Mouse (Mus musculus): ENCODE measurements around the gene Tmem63a. TPM values are rescaled to one million over a fixed set of nuclear protein-coding genes. Genes with fewer than 3 reads are reported as not detected.
A peak's percentile ranks its signal among the peaks of the same experiment; 100 is the strongest.

Gene Tmem63a
- polyA plus RNA-seq, 1 experiment = 64.1 TPM

DNA sequence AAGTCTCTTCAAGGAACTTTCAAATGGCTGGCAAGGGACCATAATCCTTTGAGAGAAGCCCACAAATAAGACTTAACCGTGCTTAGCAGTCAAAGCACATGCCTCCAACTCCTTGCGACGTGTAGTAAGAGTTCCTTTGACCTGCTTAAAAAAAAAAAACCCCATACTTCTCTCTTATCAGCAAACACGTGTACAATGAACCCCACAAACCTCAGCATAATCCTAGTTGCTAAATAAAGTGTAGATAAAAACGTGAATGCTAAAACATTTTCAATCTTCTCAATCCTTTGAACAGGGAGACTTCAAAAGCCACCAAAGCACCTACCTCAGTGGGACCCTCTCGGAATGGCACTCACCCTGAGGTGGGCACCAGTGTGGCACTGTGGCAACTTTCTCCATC lies 71.3 kb downstream of the Tmem63a start:
- H3K27ac ChIP-seq (ENCODE audit: insufficient read depth, low read length) = no peak overlapping the region
- no peak overlapping the region for H3K4me3 ChIP-seq (ENCODE audit: insufficient read depth, low read length)
- H3K4me1 ChIP-seq (ENCODE audit: control insufficient read depth, insufficient read depth, low read length) = peaks cover 2% of the 10 kb centered on the region; the same call in 1 of the 2 replicates
- TF ChIP-seq CTCF (IDR thresholded peaks at IDR 0.05; ENCODE audit: extremely low read depth, insufficient read depth, low read length) = no peak
- no peak for TF ChIP-seq POLR2A (IDR thresholded peaks at IDR 0.05; ENCODE audit: extremely low read depth, insufficient read depth, low read length)

DNA sequence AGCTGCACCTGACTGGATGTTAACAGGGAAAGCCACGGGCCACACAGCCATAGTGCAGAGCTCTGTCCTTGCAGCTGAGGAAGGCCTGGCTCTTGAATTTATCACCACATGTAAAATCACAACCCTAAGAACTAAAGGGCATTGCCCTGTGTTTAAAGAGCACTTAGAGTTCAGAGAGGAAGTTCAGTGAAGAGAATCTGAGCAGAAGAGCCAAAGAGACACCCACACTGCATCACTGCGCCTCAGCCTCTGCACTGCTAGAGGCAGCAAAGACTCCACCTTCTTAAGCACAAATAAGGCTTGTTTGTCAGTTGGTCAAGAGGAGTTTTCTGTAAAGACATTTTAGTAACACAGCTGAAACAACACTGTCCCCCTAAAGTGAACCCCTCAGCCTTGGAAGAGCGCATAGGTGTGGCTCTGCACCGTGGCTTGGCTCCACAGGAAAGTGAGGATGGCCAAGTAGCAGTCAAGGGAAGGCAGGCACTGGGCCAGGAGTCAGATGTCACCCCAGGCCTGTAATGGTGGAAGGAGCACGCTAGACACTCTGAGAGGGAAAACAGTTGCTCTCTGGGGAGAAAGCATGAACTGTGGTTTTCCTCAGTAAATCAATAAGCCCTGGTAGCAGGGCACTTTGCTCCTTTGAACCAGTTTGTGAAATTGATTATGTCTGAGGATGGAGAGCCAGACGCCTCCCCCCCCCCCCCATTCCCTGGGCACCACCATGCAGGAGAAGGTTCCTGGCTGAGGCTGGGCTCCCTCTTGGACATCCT lies 72.8 kb downstream of the Tmem63a start:
- Histone ChIP-seq H3K4me1 (ENCODE audit: control insufficient read depth, insufficient read depth, low read length) (peaks cover 2% of the 10 kb centered on the region; the same call in 1 of the 2 replicates), H3K27ac (ENCODE audit: insufficient read depth, low read length) (no peak overlapping the region), H3K4me3 (ENCODE audit: insufficient read depth, low read length) (no peak overlapping the region)
- TF ChIP-seq CTCF (IDR thresholded peaks at IDR 0.05; ENCODE audit: extremely low read depth, insufficient read depth, low read length) = no peak
- TF ChIP-seq POLR2A (IDR thresholded peaks at IDR 0.05; ENCODE audit: extremely low read depth, insufficient read depth, low read length) = no peak

DNA sequence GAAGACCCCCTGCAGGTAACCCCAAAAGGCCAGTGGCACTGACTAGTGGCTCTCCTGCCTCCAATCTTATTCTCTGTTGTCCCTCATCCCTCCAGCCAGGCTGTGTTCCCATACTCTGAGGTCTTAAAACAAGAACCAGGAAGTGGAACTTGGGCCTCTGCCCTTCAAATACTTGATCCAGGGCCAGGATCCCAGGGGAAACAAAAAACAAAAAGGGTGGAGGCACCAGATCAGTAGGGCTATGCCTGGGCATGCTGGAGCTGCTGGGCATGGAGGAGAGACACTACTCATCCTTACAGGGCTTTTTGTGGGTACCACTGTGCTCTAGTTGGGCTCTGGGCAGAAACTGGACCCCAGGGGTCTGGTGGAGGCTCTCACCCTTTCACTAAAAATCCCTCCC lies 73.4 kb downstream of the Tmem63a start:
- no peak for TF ChIP-seq POLR2A (IDR thresholded peaks at IDR 0.05; ENCODE audit: extremely low read depth, insufficient read depth, low read length)
- no peak for TF ChIP-seq CTCF (IDR thresholded peaks at IDR 0.05; ENCODE audit: extremely low read depth, insufficient read depth, low read length)
- H3K4me3 ChIP-seq (ENCODE audit: insufficient read depth, low read length) = no peak overlapping the region

GRCm38 (mm10) chr1:181016045-181016444 lies 73.9 kb downstream of the Tmem63a start:
- peaks cover 2% of the 10 kb centered on the region; the same call in 1 of the 2 replicates for H3K4me1 ChIP-seq (ENCODE audit: control insufficient read depth, insufficient read depth, low read length)
- no peak overlapping the region; the same call in 1 of the 2 replicates for H3K4me3 ChIP-seq (ENCODE audit: insufficient read depth, low read length)
- TF ChIP-seq CTCF (IDR thresholded peaks at IDR 0.05; ENCODE audit: extremely low read depth, insufficient read depth, low read length) = no peak
- TF ChIP-seq POLR2A (IDR thresholded peaks at IDR 0.05; ENCODE audit: extremely low read depth, insufficient read depth, low read length) = no peak
- peak overlapping the region; percentile 91 for H3K27ac ChIP-seq (ENCODE audit: insufficient read depth, low read length)

More for the DNA sequence above, 73.4 kb downstream of the Tmem63a start:
- Histone ChIP-seq H3K4me1 (ENCODE audit: control insufficient read depth, insufficient read depth, low read length) (peaks cover 2% of the 10 kb centered on the region; the same call in 1 of the 2 replicates), H3K27ac (ENCODE audit: insufficient read depth, low read length) (peak overlapping the region; percentile 91)

DNA sequence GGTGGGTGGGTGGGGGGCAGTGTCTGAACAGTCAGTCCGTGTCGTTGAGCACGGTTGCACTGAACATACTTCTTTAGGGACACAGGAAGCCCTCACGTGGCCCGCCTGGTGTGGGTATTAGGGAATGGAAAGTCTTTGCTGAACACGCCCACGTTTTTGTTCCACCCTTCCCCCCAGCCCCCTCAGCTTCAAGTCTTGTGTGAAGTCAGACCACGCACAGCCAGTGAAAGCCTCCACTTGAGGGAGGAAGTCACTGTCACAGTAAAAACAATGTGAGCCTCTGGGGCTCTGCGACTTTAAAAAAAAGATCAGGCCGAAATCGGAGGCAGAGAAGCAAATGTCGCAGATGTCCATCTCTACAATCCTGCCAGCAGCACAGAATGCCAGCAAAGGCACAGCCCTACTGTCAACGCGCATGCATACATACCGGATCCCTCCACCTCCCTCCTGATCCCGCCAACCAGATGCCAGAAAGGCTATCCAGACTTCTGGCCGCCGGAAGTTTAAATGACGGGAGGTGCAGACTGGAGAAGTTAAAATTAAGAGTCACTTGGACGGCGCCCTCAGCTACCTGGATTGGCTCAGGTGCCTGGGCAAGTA lies 74.5 kb downstream of the Tmem63a start:
- peaks cover 2% of the 10 kb centered on the region; the same call in 1 of the 2 replicates for H3K4me1 ChIP-seq (ENCODE audit: control insufficient read depth, insufficient read depth, low read length)
- no peak overlapping the region for H3K27ac ChIP-seq (ENCODE audit: insufficient read depth, low read length)
- peak overlapping the region; percentile 46 for H3K4me3 ChIP-seq (ENCODE audit: insufficient read depth, low read length)
- TF ChIP-seq POLR2A (IDR thresholded peaks at IDR 0.05; ENCODE audit: extremely low read depth, insufficient read depth, low read length) (peak; percentile 47; the same call in 1 of the 2 replicates), CTCF (IDR thresholded peaks at IDR 0.05; ENCODE audit: extremely low read depth, insufficient read depth, low read length) (no peak)

DNA sequence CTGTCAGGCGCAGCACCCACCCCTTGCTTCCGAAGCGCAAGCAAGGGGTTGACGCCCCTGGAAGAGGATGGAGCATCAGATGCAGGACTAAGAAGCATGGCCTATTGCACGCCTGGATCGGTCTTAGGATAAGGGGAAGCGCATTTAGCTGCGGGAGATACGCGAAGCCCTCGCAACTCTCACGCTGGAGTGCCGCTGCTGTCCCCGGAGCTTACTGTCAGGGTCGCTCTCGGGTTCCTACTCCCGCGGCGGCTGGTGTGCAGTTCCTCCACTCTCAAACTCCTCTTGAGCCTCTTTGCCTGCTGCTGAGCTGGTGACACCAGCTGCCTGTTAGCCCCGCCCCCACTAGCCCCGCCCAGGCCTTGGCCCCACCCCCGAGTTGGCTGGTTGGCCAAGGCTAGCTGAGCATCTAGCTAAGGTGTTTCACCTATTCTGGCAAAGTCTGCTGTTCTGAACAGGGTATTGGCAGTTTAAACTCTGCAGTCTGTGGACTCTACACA lies 75.1 kb downstream of the Tmem63a start:
- TF ChIP-seq CTCF (IDR thresholded peaks at IDR 0.05; ENCODE audit: extremely low read depth, insufficient read depth, low read length) = no peak
- peak; percentile 73 for TF ChIP-seq POLR2A (IDR thresholded peaks at IDR 0.05; ENCODE audit: extremely low read depth, insufficient read depth, low read length)
- H3K27ac ChIP-seq (ENCODE audit: insufficient read depth, low read length) = no peak overlapping the region
- peaks cover 2% of the 10 kb centered on the region; the same call in 1 of the 2 replicates for H3K4me1 ChIP-seq (ENCODE audit: control insufficient read depth, insufficient read depth, low read length)
- peak overlapping the region; percentile 46 for H3K4me3 ChIP-seq (ENCODE audit: insufficient read depth, low read length)

GRCm38 (mm10) chr1:181017890-181018420 lies 75.8 kb downstream of the Tmem63a start:
- TF ChIP-seq POLR2A (IDR thresholded peaks at IDR 0.05; ENCODE audit: extremely low read depth, insufficient read depth, low read length) (no peak), CTCF (IDR thresholded peaks at IDR 0.05; ENCODE audit: extremely low read depth, insufficient read depth, low read length) (no peak)
- Histone ChIP-seq H3K4me3 (ENCODE audit: insufficient read depth, low read length) (no peak overlapping the region), H3K27ac (ENCODE audit: insufficient read depth, low read length) (no peak overlapping the region)

DNA sequence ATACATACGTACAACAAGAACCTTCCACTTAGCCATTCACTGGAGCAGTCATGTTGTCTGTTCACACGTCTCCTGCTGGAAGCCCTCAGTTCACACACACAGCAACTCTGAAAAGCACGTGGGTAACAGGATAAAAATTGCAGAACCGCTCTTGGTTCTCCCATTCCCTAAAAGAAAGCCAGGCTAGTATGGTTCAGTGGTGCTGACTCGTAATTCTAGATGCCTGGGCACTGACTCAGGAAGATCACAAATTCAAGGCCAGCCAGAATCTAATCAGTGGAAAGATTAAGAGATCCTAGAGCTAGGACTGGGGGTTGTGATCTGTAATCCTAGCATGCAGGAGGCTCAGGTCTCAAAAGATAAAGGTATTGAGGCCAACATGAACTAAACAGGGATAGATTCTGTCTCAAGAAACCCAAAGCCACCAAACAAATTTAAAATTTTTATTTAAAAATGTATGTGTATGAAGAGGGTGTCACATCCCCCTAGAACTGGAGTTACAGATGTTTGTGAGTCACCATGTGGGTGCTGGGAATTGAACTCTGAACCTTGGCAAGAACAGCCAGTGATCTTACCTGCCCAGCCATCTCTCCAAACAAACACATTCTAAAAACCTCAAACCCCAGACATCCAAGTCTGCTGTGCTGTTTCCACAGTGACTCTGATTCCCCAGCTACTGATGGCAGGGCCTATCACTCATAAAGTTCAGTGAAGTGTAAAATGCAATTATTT lies 78.8 kb downstream of the Tmem63a start, which contains the start of gene Ephx1:
Ephx1 (minus strand) TSS at position 149 of the 732 bp plus-strand sequence.
- Histone ChIP-seq H3K4me1 (ENCODE audit: control insufficient read depth, insufficient read depth, low read length) (no peaks in the 10 kb centered on the region), H3K27ac (ENCODE audit: insufficient read depth, low read length) (no peak within 1 kb of the TSS), H3K4me3 (ENCODE audit: insufficient read depth, low read length) (no peak within 1 kb of the TSS)
- no peak for TF ChIP-seq POLR2A (IDR thresholded peaks at IDR 0.05; ENCODE audit: extremely low read depth, insufficient read depth, low read length)
- no peak for TF ChIP-seq CTCF (IDR thresholded peaks at IDR 0.05; ENCODE audit: extremely low read depth, insufficient read depth, low read length)

More at GRCm38 (mm10) chr1:181017890-181018420, 75.8 kb downstream of the Tmem63a start:
- H3K4me1 ChIP-seq (ENCODE audit: control insufficient read depth, insufficient read depth, low read length) = peaks cover 2% of the 10 kb centered on the region; the same call in 1 of the 2 replicates

DNA sequence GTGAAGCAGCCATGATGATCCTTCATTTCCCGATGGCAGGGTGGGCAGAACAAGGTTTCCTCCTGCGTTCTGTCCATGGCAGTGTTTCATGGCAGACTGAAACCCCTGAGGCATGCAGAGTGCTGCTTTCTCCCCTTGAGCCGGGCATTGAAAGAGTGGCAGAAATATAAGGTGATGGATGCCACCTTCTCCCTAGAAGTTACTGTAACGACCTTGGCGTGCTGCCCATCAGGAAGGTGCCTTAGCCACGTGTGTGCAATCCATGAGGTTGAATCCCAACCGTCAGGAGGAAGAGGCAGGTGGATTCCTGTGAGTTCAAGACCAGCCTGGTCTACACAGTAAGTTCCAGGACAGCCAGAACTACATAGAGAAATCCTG lies 79.3 kb downstream of the Tmem63a start:
- H3K27ac ChIP-seq (ENCODE audit: insufficient read depth, low read length) = no peak overlapping the region
- no peak for TF ChIP-seq POLR2A (IDR thresholded peaks at IDR 0.05; ENCODE audit: extremely low read depth, insufficient read depth, low read length)
- no peak for TF ChIP-seq CTCF (IDR thresholded peaks at IDR 0.05; ENCODE audit: extremely low read depth, insufficient read depth, low read length)
- H3K4me3 ChIP-seq (ENCODE audit: insufficient read depth, low read length) = no peak overlapping the region
- H3K4me1 ChIP-seq (ENCODE audit: control insufficient read depth, insufficient read depth, low read length) = no peaks in the 10 kb centered on the region
